Mouse (Mus musculus) thymus, adult 2 months (tissue): ENCODE measurements around the gene Pcsk6.

Experiments
- CTCF ChIP-seq: fragments of 200-500 bp; IDR thresholded peaks from 2 replicates; pipeline ENCODE4 v1.5.1; 2012; ENCODE audit warnings: mild to moderate bottlenecking, control low read depth, low read length, moderate library complexity, borderline replicate concordance; ENCODE audit not compliant: control insufficient read depth, poor library complexity, insufficient read depth; ENCODE audit errors: extremely low read depth
- POLR2A ChIP-seq: fragments of 200-500 bp; IDR thresholded peaks from 2 replicates; pipeline ENCODE4 v1.6.1; 2012; ENCODE audit warnings: mild to moderate bottlenecking, low read length, control low read depth, moderate library complexity; ENCODE audit not compliant: control insufficient read depth, poor library complexity, insufficient read depth; ENCODE audit errors: extremely low read depth

GRCm38 (mm10) chr7:65884928-65885327 is 23.4 kb downstream of the Pcsk6 start:
- TF ChIP-seq POLR2A: no peak
- no peak for TF ChIP-seq CTCF
